Mouse (Mus musculus): ENCODE results near the gene Prr22.

Prr22 gene

DNA sequence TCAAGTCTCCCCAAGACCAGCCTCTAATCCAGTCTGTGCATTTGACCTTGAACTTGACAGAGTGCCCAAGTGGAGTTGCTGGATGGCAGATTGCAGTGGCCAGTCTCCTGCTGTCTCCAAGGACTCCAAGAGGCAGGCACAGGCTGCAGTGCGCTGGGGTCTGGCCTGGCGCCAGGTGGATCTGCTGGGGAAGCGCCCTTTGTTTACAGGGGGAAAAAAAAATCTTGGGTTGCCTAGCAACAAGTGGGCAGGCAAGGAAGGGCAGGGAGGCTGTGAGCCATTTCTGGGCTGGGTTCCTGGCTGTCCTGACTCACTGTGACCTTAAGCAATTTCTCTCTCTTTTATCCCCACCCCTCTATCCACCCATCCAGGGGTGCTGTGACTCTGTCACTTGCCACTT, 40.2 kb downstream of the Prr22 start:
- DNase-seq (ENCODE audit: low read depth): no peak

DNA sequence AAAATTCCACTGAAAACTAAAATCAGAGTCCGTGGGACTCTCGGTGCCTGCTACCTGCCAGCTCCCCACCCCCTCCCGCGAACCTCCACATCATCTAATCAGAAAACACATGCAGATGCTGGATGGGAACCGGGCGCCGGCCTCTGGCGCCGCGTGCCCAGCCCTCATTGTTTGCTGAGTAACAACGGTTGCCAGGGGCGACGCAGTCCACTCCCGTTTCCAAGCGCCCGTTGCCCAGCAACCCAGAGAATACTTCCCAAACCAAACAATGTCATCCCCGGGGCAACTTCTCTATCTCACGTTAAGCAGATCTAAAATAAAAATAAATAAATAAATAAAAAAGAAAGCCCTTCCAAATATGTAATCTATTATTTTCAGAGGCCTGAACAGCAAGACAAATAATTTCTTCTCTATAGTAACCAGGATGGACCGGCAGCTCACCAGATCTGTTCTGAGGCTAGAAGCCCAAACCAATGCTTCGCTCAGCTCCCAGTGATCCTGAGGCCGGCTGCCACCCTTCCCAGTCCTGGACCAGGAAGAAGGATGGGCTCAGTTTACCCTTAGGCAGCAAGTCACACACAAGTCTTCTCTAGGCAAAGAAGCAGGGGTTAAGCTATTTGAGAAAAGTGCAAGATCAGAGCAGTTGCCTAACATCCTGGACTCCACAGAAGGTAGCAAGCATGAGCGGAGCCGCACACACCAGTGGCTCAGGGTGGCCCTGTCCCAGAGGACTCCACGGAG, 44.4 kb downstream of the Prr22 start:
- peak; percentile 84 for DNase-seq (ENCODE audit: low read depth)

DNA sequence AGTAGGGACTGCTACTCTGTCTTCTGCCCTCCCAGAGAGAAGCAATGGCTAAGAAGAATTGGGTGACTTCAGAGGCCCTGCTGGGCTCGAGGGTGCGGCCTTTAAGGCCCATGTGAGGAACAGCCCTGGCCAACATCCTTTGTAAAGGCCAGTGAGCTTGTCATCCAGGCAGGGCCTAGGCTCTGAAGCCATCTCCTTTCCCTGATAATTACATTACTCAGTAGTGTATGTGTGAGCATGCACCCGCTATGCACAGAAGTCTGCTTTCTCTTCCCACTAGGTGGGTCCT, 45.0 kb downstream of the Prr22 start:
- no peak for DNase-seq (ENCODE audit: low read depth)

DNA sequence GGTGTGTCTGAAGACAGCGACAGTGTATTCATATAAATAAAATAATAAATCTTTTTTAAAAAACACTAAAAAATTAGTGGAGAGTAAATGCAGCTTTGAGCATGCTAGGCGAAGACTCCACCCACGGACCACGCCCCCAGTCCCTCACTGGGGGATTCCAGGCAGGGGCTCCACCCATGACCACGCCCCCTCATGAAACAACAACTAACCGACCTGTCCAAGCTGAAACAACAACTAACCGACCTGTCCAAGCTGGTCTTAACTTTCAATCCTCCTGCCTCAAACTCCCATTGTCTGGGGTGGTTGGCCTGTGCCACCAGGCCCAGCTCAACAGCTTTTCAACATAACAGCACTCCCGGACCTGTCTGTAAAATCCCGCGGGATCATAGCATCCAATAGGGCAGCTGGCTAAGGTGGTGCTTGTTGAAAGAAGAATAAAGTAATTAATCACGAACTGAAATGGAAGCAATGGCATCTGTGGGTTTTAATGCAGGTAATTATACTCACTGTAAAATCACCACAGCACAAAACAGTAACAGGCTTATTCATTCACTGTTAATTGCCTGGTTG, 48.1 kb downstream of the Prr22 start:
- no peak for DNase-seq (ENCODE audit: low read depth)

DNA sequence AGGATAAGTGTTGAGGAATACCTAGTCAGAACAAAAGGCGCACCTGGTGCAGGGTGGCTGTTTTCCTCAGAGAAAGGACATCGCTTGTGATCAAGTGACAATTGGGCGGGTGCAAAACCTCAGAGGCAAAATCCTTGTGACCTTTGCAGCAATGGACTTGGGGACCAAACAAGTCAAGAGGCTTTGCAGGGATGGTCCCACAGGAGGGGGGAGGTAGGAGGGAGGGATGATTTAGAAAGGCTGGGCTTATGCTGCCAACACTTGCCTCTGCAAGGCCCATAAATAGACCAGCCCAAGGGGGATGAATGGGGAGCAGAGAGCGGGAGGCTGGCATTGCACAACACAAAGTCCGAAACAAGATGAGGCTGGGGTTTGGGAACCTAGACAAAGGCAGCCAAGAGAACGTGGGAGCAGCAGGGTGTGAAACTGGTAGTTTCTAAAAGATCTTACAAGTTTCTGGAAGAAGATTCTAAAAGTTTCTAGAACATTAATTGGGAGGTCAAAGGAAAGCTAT, 49.0 kb downstream of the Prr22 start:
- no peak for DNase-seq (ENCODE audit: low read depth)

DNA sequence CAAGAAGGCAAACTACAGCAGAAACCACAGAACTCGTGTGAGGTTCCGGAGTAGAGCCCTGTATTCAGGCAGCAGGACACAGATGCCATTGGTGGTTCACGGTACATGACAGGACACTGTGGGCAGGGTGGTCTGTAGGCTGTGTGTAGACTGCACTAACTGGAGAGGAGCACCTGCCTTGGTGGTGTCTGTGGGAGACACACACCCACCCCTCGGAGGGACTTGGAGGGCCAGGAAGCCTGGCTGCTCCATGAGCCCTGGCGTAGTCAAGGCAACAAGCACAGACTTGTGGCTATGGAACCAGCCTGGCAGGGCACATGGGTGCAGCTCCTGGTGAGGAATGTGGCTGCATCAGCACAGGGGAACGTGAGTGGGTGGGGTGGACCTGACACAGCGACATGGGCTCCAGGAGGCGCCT, 49.7 kb downstream of the Prr22 start:
- DNase-seq (ENCODE audit: low read depth): no peak

Measured in c-Kit-positive CD71-negative TER-119-negative erythroid progenitor cells, embryonic 14.5 days (primary cell).